Mouse (Mus musculus) small intestine, adult 2 months (tissue): ENCODE data around the gene Anks1. TPM values are rescaled to one million over a fixed set of nuclear protein-coding genes. Genes with fewer than 3 reads are reported as not detected.
A peak's percentile ranks its signal among the peaks of the same experiment; 100 is the strongest.

Source experiments
- H3K27ac ChIP-seq: fragments of 200-500 bp; 2 replicates; pipeline ENCODE4 v1.5.1; 2012; ENCODE audit warnings: low read depth, low read length, control low read depth, inconsistent platforms; ENCODE audit not compliant: insufficient read depth
- H3K27me3 ChIP-seq: fragments of 200-500 bp; 2 replicates; pipeline ENCODE4 v1.6.1; 2012; ENCODE audit warnings: mild to moderate bottlenecking, moderate library complexity, low read length, inconsistent platforms; ENCODE audit not compliant: control insufficient read depth, insufficient read depth
- H3K36me3 ChIP-seq: fragments of 200-500 bp; 2 replicates; pipeline ENCODE4 v1.6.1; 2012; ENCODE audit warnings: mild to moderate bottlenecking, low read length, control low read depth, inconsistent platforms; ENCODE audit not compliant: control insufficient read depth, insufficient read depth
- H3K4me1 ChIP-seq: fragments of 200-500 bp; 2 replicates; pipeline ENCODE4 v1.6.1; 2012; ENCODE audit warnings: low read length, inconsistent platforms, mixed read lengths; ENCODE audit not compliant: control insufficient read depth, insufficient read depth, insufficient read length
- H3K4me3 ChIP-seq: fragments of 200-500 bp; 2 replicates; pipeline ENCODE4 v1.5.1; 2012; ENCODE audit warnings: low read depth, mild to moderate bottlenecking, control low read depth, inconsistent platforms, low read length, moderate library complexity
- CTCF ChIP-seq: fragments of 200-500 bp; IDR thresholded peaks from 2 replicates; pipeline ENCODE4 v1.5.1; 2012; ENCODE audit warnings: low read depth, mild to moderate bottlenecking, control low read depth, inconsistent platforms, low read length, moderate library complexity, mixed read lengths; ENCODE audit not compliant: insufficient replicate concordance, insufficient read length; ENCODE audit errors: extremely low read depth
- POLR2A ChIP-seq: fragments of 200-500 bp; IDR thresholded peaks from 2 replicates; pipeline ENCODE4 v1.6.1; 2012; ENCODE audit warnings: low read depth, mild to moderate bottlenecking, control low read depth, inconsistent platforms, low read length, moderate library complexity
- WGBS: fragments of 180-500 bp; shearing (Covaris S2); methylation state at CpG from one replicate; pipeline ENCODE4 v1.1.7; 2018; 5-methylcytosine and 5-hydroxymethylcytosine counted together
- polyA plus RNA-seq: library from polyadenylated mRNA; depleted of rRNA; stranded (reverse); fragments of >200 nt; gene quantifications from 2 replicates; pipeline ENCODE4 v1.2.3, GENCODE M21; 2012

Gene Anks1
- polyA plus RNA-seq, 1 experiment: 28.2 TPM

- TF ChIP-seq POLR2A (no peak), CTCF (no peak)
- peaks cover 8% of the 10 kb centered on the region for H3K4me1 ChIP-seq
- no peaks in the 10 kb centered on the region for H3K27me3 ChIP-seq
- H3K4me3 ChIP-seq: no peak overlapping the region
- 89% methylated on average over 11 of the region's 11 CpGs for WGBS
- H3K36me3 ChIP-seq: no peaks in the 10 kb centered on the region
- H3K27ac ChIP-seq: no peak overlapping the region
These were observed 57.5 kb downstream of the Anks1 start for GRCm38 (mm10) chr17:27966508-27967021.

DNA sequence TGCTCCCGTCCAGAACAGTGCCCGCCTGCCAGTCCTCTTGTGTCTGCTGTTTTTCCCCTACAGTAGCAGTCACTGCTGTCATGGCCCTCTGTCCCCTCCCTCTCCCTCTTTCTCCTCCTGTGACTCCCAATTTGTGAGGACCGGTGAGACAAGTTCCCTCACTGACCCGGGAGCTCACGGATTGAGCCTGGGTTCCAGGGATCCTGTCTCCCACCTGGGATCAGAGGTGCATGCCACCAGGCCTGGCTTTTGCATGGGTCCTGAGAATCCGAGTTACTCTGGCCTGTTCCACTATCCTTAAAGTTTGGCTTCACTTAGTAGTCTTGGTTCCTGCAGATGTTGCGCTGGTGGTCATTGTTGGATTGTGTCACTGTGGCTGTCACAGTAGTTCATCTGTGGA is 58.4 kb downstream of the Anks1 start:
- H3K27ac ChIP-seq: no peak overlapping the region
- peaks cover 4% of the 10 kb centered on the region; the same call in 1 of the 2 replicates for H3K4me1 ChIP-seq
- TF ChIP-seq CTCF (no peak), POLR2A (no peak)
- no peaks in the 10 kb centered on the region for H3K36me3 ChIP-seq
- no peaks in the 10 kb centered on the region for H3K27me3 ChIP-seq
- H3K4me3 ChIP-seq: no peak overlapping the region
- WGBS: 88% methylated on average over 7 of the region's 7 CpGs

GRCm38 (mm10) chr17:27968033-27968750 is 59.1 kb downstream of the Anks1 start:
- Histone ChIP-seq H3K4me1 (peaks cover 4% of the 10 kb centered on the region; the same call in 1 of the 2 replicates), H3K36me3 (no peaks in the 10 kb centered on the region), H3K27me3 (no peaks in the 10 kb centered on the region), H3K4me3 (no peak overlapping the region), H3K27ac (no peak overlapping the region)
- TF ChIP-seq CTCF (no peak), POLR2A (no peak)
- WGBS: 82% methylated on average over 9 of the region's 9 CpGs

DNA sequence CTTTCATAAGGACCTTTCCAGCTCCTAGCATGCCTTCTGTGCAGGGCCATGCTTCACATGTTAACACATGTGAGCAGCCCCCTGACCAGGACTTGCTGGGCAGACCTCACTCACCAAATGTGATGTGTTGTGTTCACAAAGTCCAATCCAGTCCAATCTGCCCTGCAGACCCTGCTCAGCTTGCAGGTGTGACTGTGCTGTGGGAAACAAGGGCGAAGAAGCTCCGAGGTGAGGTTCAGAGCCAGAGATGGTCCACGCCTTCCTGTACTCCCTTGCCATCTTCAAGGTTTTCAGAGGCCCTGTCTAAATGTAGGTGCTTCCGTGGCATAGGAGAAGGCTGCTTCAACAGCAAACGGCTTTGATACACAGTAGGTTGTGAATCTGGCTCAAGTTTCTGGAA is 59.8 kb downstream of the Anks1 start:
- peaks cover 4% of the 10 kb centered on the region; the same call in 1 of the 2 replicates for H3K4me1 ChIP-seq
- H3K27me3 ChIP-seq: no peaks in the 10 kb centered on the region
- WGBS: 92% methylated on average over 5 of the region's 5 CpGs
- no peak overlapping the region for H3K4me3 ChIP-seq
- TF ChIP-seq CTCF: no peak
- TF ChIP-seq POLR2A: no peak
- H3K27ac ChIP-seq: no peak overlapping the region
- no peaks in the 10 kb centered on the region for H3K36me3 ChIP-seq

DNA sequence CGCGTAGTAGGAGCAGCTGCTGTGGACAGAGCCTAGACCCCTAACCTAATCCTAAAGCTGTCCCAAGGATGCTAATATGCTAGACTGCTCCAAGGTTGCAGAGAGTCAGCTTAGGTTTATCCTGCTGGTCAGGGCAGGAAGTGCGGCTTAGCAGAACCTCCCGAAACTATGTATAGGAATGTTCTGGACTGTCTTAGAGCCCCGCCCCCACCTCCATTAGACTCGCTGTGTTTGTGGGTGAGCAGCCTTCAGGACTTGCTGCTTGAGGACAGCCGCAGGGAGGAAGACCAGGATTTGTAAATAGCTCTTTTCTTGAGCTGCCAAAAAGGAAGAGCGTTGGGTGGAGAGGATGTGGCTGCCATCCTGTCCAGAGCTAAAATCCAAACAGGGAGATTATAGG is 60.3 kb downstream of the Anks1 start:
- 68% methylated on average over 8 of the region's 8 CpGs for WGBS
- Histone ChIP-seq H3K4me1 (0 out of 2 replicates have a peak, but pooled peaks cover 4% of the 10 kb centered on the region), H3K36me3 (no peaks in the 10 kb centered on the region), H3K27me3 (no peaks in the 10 kb centered on the region), H3K4me3 (no peak overlapping the region), H3K27ac (peak overlapping the region; percentile 35; the same call in 1 of the 2 replicates)
- TF ChIP-seq CTCF (peak; percentile 31; the same call in 1 of the 2 replicates), POLR2A (no peak)

- TF ChIP-seq CTCF: no peak
- no peak for TF ChIP-seq POLR2A
- WGBS: 87% methylated on average over 5 of the region's 5 CpGs
- no peak overlapping the region for H3K4me3 ChIP-seq
- H3K36me3 ChIP-seq: no peaks in the 10 kb centered on the region; the same call in 1 of the 2 replicates
- H3K27me3 ChIP-seq: no peaks in the 10 kb centered on the region
- H3K4me1 ChIP-seq: 0 out of 2 replicates have a peak, but pooled peaks cover 4% of the 10 kb centered on the region
- peak overlapping the region; percentile 35 for H3K27ac ChIP-seq
These were observed 60.8 kb downstream of the Anks1 start for GRCm38 (mm10) chr17:27969896-27970295.

DNA sequence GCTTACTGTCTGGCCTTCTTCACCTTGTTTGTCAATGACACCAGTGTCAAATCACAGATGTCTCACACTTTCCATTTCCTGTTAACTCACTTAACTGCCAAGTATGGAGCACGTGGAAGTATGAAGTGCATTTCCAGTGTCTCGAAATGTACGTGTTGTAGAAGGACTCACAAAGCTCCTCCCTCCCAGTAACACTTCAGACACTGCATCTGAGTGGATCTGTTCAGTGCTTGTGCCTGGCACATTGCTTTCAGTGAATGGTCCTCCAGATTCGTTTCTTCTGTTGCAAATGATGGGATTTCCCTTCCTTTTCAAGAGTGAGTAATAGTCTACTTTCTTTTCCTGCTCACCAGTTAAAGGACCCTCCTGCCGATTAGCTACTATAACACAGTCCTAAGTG is 61.2 kb downstream of the Anks1 start:
- 0 out of 2 replicates have a peak, but pooled peaks cover 4% of the 10 kb centered on the region for H3K4me1 ChIP-seq
- no peak overlapping the region for H3K4me3 ChIP-seq
- H3K27me3 ChIP-seq: no peaks in the 10 kb centered on the region
- TF ChIP-seq POLR2A: no peak
- WGBS: 72% methylated on average over 5 of the region's 5 CpGs
- H3K27ac ChIP-seq: no peak overlapping the region
- no peaks in the 10 kb centered on the region; the same call in 1 of the 2 replicates for H3K36me3 ChIP-seq
